Mouse (Mus musculus) frontal cortex, adult 2 months (tissue): ENCODE data around the gene Anapc2. TPM values are rescaled to one million over a fixed set of nuclear protein-coding genes. Genes with fewer than 3 reads are reported as not detected.

ENCODE experiments used
- DNase-seq, 2 experiments: peaks; one replicate each; pipeline ENCODE4 v3.0.0; 2022; ENCODE audit warnings: low spot score in 1 of 2; ENCODE audit errors: extremely low spot score in 1 of 2
- polyA plus RNA-seq: library from polyadenylated mRNA; depleted of rRNA; stranded (reverse); fragments of >200 nt; gene quantifications from 2 replicates; pipeline ENCODE4 v1.2.3, GENCODE M21; 2012; rRNA removed

Anapc2 gene
- polyA plus RNA-seq, 1 experiment, result 79.0 TPM

GRCm38 (mm10) chr2:25333569-25333968, 61.3 kb downstream of the Anapc2 start:
- DNase-seq, result no peak

Other genes with a start within 250 kb of the Anapc2 start
- gene Nsmf, start 218.1 kb upstream of the Anapc2 start, polyA plus RNA-seq, result 638 and 695 TPM in 2 replicates
- gene Entpd8, start 192.2 kb upstream of the Anapc2 start, polyA plus RNA-seq, result 0.08 TPM in 1 of 2 replicates, not detected in the other
- not detected in 2 replicates for gene Noxa1, start 177.3 kb upstream of the Anapc2 start, polyA plus RNA-seq
- 38.7 and 39.1 TPM in 2 replicates for gene Nrarp, start 91.7 kb upstream of the Anapc2 start, polyA plus RNA-seq
- gene Tor4a, start 75.6 kb upstream of the Anapc2 start, polyA plus RNA-seq, result 2.6 and 3.0 TPM in 2 replicates
- gene Nelfb, start 61.0 kb upstream of the Anapc2 start, polyA plus RNA-seq, result 60.2 and 65.6 TPM in 2 replicates
- 0.06 and 0.15 TPM in 2 replicates for gene Stpg3, start 57.8 kb upstream of the Anapc2 start, polyA plus RNA-seq
- gene Fam166a, start 53.7 kb upstream of the Anapc2 start, polyA plus RNA-seq, result 0.16 and 0.19 TPM in 2 replicates
- 499 and 548 TPM in 2 replicates for gene Tubb4b, start 47.8 kb upstream of the Anapc2 start, polyA plus RNA-seq
- gene Slc34a3, start 38.1 kb upstream of the Anapc2 start, polyA plus RNA-seq, result 0.08 and 0.15 TPM in 2 replicates
- not detected in 2 replicates for gene Rnf224, start 35.7 kb upstream of the Anapc2 start, polyA plus RNA-seq
- gene Rnf208, start 30.2 kb upstream of the Anapc2 start, polyA plus RNA-seq, result 248 and 300 TPM in 2 replicates
- gene Cysrt1, start 30.0 kb upstream of the Anapc2 start, polyA plus RNA-seq, result 0.24 and 0.53 TPM in 2 replicates
- gene AL732309.1, start 25.6 kb upstream of the Anapc2 start, polyA plus RNA-seq, result 15.8 and 16.4 TPM in 2 replicates
- 29.8 and 31.1 TPM in 2 replicates for gene Tmem203, start 17.0 kb upstream of the Anapc2 start, polyA plus RNA-seq
- 13.5 and 18.9 TPM in 2 replicates for gene Tprn, start 9.9 kb upstream of the Anapc2 start, polyA plus RNA-seq
- 75.4 and 86.0 TPM in 2 replicates for gene Ssna1, start within 50 bp of the Anapc2 start, polyA plus RNA-seq
- not detected in 2 replicates for gene Tmem210, start 15.7 kb downstream of the Anapc2 start, polyA plus RNA-seq
- 0.15 TPM in 1 of 2 replicates, not detected in the other for gene Lrrc26, start 17.4 kb downstream of the Anapc2 start, polyA plus RNA-seq
- gene Grin1, start 46.7 kb downstream of the Anapc2 start, polyA plus RNA-seq, result 313 and 325 TPM in 2 replicates
- 31.1 and 31.8 TPM in 2 replicates for gene Man1b1, start 59.9 kb downstream of the Anapc2 start, polyA plus RNA-seq
- 62.5 and 63.9 TPM in 2 replicates for gene Dpp7, start 83.9 kb downstream of the Anapc2 start, polyA plus RNA-seq
- gene Uap1l1, start 93.2 kb downstream of the Anapc2 start, polyA plus RNA-seq, result 15.0 and 17.9 TPM in 2 replicates
- gene Sapcd2, start 99.8 kb downstream of the Anapc2 start, polyA plus RNA-seq, result 3.9 and 5.3 TPM in 2 replicates
- 14.1 and 19.3 TPM in 2 replicates for gene Entpd2, start 123.4 kb downstream of the Anapc2 start, polyA plus RNA-seq
- gene Npdc1, start 126.9 kb downstream of the Anapc2 start, polyA plus RNA-seq, result 383 and 426 TPM in 2 replicates
- 0.40 and 0.67 TPM in 2 replicates for gene Fut7, start 150.8 kb downstream of the Anapc2 start, polyA plus RNA-seq
- gene Abca2, start 156.2 kb downstream of the Anapc2 start, polyA plus RNA-seq, result 107 TPM in 2 replicates
- 0.42 and 1.4 TPM in 2 replicates for gene Clic3, start 184.4 kb downstream of the Anapc2 start, polyA plus RNA-seq
- gene Paxx, start 188.6 kb downstream of the Anapc2 start, polyA plus RNA-seq, result 110 and 114 TPM in 2 replicates
- 2,136 and 2,926 TPM in 2 replicates for gene Ptgds, start 197.6 kb downstream of the Anapc2 start, polyA plus RNA-seq
- not detected in 2 replicates for gene Lcn12, start 221.4 kb downstream of the Anapc2 start, polyA plus RNA-seq
- gene Fbxw5, start 228.3 kb downstream of the Anapc2 start, polyA plus RNA-seq, result 64.7 and 72.3 TPM in 2 replicates
- 2.5 and 2.8 TPM in 2 replicates for gene C8g, start 229.2 kb downstream of the Anapc2 start, polyA plus RNA-seq